Mouse (Mus musculus): ENCODE results near the gene Slco3a1.

The Slco3a1 gene

GRCm38 (mm10) chr7:74286531-74286930, 268.0 kb downstream of the Slco3a1 start:
- no peak for DNase-seq (ENCODE audit: low spot score)

DNA sequence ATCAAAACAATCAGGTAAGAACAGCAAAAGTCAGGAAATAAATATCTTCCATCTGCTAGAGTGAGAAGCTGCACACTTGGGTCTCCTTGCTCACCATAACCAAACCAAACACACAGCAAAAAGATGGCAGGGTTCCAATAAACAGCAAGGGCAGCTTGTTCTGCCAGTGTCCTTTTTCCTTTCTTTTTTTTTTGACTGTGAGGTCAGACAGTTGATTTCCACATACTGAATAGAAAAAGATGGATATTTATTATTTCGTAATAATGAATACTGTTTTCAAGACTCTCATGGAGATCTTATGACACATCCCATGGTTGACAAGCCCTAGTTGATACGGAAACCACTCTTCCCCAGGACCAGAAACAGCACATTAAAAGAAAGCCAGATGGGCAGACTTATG, 274.2 kb downstream of the Slco3a1 start:
- no peak for DNase-seq (ENCODE audit: low spot score)

GRCm38 (mm10) chr7:74279356-74279755, 275.2 kb downstream of the Slco3a1 start:
- DNase-seq (ENCODE audit: low spot score): no peak

GRCm38 (mm10) chr7:74270089-74270394, 284.5 kb downstream of the Slco3a1 start:
- DNase-seq (ENCODE audit: low spot score): no peak

- no peak for DNase-seq (ENCODE audit: low spot score)
Observed at GRCm38 (mm10) chr7:74269283-74270088, 285.1 kb downstream of the Slco3a1 start.

DNA sequence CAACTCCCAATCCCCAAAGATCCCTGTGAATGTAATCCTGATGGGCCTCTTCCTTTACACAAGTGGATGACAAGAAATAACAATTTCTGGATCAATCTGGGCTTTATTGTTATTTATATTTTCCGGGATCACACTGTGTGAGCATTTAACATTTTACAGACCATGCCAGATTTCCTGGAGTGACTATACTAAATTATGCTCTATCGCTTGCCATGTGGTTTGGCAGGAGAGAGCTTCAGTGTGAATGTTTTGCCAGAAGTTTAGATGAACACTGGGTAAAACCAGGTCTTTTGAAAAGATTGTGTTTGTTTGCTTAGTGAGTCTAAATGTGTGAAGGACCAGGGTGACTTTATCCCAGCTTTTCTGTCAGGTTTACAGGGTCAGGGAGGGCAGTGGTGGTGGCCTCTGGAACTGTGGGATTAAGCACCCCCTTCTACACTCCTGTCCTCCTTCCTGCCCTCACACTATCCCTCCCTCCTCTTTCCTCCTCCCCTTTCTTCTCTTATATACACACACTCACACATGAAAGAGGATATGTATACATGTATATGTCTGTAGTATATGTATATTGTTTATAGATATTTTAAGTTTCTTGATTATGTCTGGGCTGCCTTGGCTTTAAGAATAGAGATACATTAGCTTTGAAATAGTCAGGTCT, 287.9 kb downstream of the Slco3a1 start:
- DNase-seq (ENCODE audit: low spot score): no peak

DNA sequence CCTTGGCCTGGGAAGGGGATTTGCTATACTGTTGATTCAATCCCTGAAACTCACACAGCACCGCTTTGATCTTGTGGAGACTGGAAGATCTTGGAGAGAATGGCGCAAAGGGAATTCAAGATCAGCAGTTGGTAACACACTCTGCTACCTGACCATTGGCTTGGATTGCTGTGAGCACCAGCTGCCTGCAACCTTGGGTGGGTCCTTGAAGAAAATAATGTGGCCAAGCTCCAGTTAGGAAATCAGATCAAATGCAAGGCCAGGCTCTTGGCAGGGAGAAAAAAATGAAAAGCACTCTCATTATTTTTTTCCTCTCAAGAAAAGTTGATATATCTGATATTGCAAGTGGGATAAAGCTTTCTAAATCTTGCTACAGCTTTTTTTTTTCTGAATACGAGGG, 298.3 kb downstream of the Slco3a1 start:
- no peak for DNase-seq (ENCODE audit: low spot score)

GRCm38 (mm10) chr7:74252066-74252465, 302.5 kb downstream of the Slco3a1 start:
- DNase-seq (ENCODE audit: low spot score): no peak

GRCm38 (mm10) chr7:74241236-74241635, 313.3 kb downstream of the Slco3a1 start:
- DNase-seq (ENCODE audit: low spot score): no peak

DNA sequence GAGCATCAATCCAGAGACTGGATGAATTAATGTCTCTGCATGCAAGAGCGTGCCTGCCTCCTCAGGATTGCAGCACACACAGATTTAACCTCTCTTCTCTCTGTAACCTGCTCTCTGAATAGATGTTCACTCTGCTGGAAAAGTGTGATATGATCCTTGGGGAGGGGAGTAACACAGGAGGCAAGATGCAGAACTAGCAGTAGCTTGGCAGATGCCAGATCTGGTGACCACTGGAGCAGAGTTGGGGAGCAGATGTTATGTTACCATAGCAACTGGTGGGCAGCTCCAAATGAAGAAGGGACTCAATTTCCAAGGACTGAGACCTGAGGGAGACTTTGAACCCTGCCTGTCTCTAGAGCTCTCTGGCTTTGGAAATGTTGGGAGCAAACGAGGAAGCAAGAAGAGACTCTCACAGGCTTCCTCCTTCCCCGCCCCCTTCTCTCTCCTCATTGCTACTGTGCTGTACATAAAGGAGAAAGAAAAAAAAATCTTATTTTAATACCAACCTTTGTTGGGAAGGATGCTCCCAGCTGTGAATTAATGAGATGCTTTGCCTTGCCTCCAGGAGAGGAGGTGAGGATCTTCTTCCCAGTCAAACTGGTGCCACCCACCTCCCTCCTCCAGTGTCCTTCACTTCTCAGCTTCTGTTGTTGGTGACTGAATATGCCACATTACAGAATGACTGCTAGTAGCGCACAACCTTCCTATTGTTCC, 314.0 kb downstream of the Slco3a1 start:
- no peak for DNase-seq (ENCODE audit: low spot score)
